Mouse (Mus musculus) lung, adult 2 months (tissue): ENCODE data around the gene Phf21a. TPM values are rescaled to one million over a fixed set of nuclear protein-coding genes. Genes with fewer than 3 reads are reported as not detected.
A peak's percentile ranks its signal among the peaks of the same experiment; 100 is the strongest.

Source experiments
- DNase-seq: peaks from one replicate; pipeline ENCODE4 v3.0.0; 2022
- H3K4me1 ChIP-seq: fragments of 200-500 bp; 2 replicates; pipeline ENCODE4 v1.6.1; 2011; ENCODE audit warnings: low read length; ENCODE audit not compliant: control insufficient read depth, insufficient read depth
- H3K4me3 ChIP-seq: fragments of 200-500 bp; replicated peaks from 2 replicates; pipeline ENCODE3; 2011; ENCODE audit warnings: low read depth, mild to moderate bottlenecking, control low read depth, low read length; ENCODE audit errors: extremely low read depth
- CTCF ChIP-seq: fragments of 200-500 bp; IDR thresholded peaks from 2 replicates; pipeline ENCODE4 v1.5.1; 2011; ENCODE audit warnings: mild to moderate bottlenecking, low read length, control low read depth; ENCODE audit not compliant: insufficient read depth
- POLR2A ChIP-seq: fragments of 200-500 bp; IDR thresholded peaks from 2 replicates; pipeline ENCODE4 v1.6.1; 2011; ENCODE audit warnings: low read depth, mild to moderate bottlenecking, control low read depth, low read length, borderline replicate concordance; ENCODE audit errors: extremely low read depth
- WGBS: fragments of 180-500 bp; shearing (Covaris S2); methylation state at CpG from one replicate; pipeline ENCODE4 v1.1.7; 2018; 5-methylcytosine and 5-hydroxymethylcytosine counted together
- polyA plus RNA-seq: library from polyadenylated mRNA; depleted of rRNA; stranded (reverse); fragments of >200 nt; gene quantifications from 2 replicates; pipeline ENCODE4 v1.2.3, GENCODE M21; 2012

Phf21a gene
- polyA plus RNA-seq, 1 experiment = 49.9 TPM

GRCm38 (mm10) chr2:92059481-92060220, 33.3 kb upstream of the Phf21a start:
- H3K4me1 ChIP-seq = peaks cover 9% of the 10 kb centered on the region; the same call in 1 of the 2 replicates
- DNase-seq = peak; percentile 44
- TF ChIP-seq POLR2A (no peak), CTCF (no peak)
- under 1% methylated on average over 63 of the region's 63 CpGs for WGBS
- H3K4me3 ChIP-seq = peak overlapping the region; percentile 15

- peaks cover 9% of the 10 kb centered on the region; the same call in 1 of the 2 replicates for H3K4me1 ChIP-seq
- WGBS = 41% methylated on average over 6 of the region's 6 CpGs
- TF ChIP-seq CTCF (no peak), POLR2A (no peak)
- H3K4me3 ChIP-seq = no peak overlapping the region
- DNase-seq = no peak
Measured at GRCm38 (mm10) chr2:92060291-92060690, 32.6 kb upstream of the Phf21a start.

- no peak for TF ChIP-seq CTCF
- no peak for TF ChIP-seq POLR2A
- DNase-seq = no peak
- Histone ChIP-seq H3K4me1 (peaks cover 6% of the 10 kb centered on the region; the same call in 1 of the 2 replicates), H3K4me3 (no peak overlapping the region)
- WGBS = 76% methylated on average over 5 of the region's 5 CpGs
Measured at GRCm38 (mm10) chr2:92061337-92061736, 31.6 kb upstream of the Phf21a start.

GRCm38 (mm10) chr2:92063106-92063505, 29.8 kb upstream of the Phf21a start:
- Histone ChIP-seq H3K4me1 (peaks cover 6% of the 10 kb centered on the region; the same call in 1 of the 2 replicates), H3K4me3 (no peak overlapping the region)
- no peak for TF ChIP-seq POLR2A
- no peak for TF ChIP-seq CTCF
- no peak for DNase-seq
- 70% methylated on average over 5 of the region's 5 CpGs for WGBS

- 67% methylated on average over 8 of the region's 8 CpGs for WGBS
- TF ChIP-seq POLR2A (no peak), CTCF (no peak)
- DNase-seq = no peak
- no peak overlapping the region for H3K4me3 ChIP-seq
- no peaks in the 10 kb centered on the region for H3K4me1 ChIP-seq
Measured at GRCm38 (mm10) chr2:92065269-92065888, 27.5 kb upstream of the Phf21a start.

- Histone ChIP-seq H3K4me3 (no peak overlapping the region), H3K4me1 (no peaks in the 10 kb centered on the region)
- 66% methylated on average over 6 of the region's 6 CpGs for WGBS
- TF ChIP-seq CTCF = no peak
- no peak for TF ChIP-seq POLR2A
- DNase-seq = no peak
Measured at GRCm38 (mm10) chr2:92065938-92066337, 27.0 kb upstream of the Phf21a start.

- Histone ChIP-seq H3K4me1 (no peaks in the 10 kb centered on the region), H3K4me3 (no peak overlapping the region)
- TF ChIP-seq CTCF = no peak
- no peak for TF ChIP-seq POLR2A
- WGBS = 60% methylated on average over 1 of the region's 1 CpGs
- DNase-seq = no peak
Measured at GRCm38 (mm10) chr2:92066899-92067298, 26.0 kb upstream of the Phf21a start.

- WGBS = 50% methylated on average over 3 of the region's 3 CpGs
- DNase-seq = no peak
- Histone ChIP-seq H3K4me3 (no peak overlapping the region), H3K4me1 (no peaks in the 10 kb centered on the region)
- TF ChIP-seq POLR2A (no peak), CTCF (no peak)
Measured at GRCm38 (mm10) chr2:92067600-92067999, 25.3 kb upstream of the Phf21a start.

GRCm38 (mm10) chr2:92069630-92070029, 23.3 kb upstream of the Phf21a start:
- Histone ChIP-seq H3K4me1 (no peaks in the 10 kb centered on the region), H3K4me3 (no peak overlapping the region)
- no peak for DNase-seq
- no peak for TF ChIP-seq POLR2A
- TF ChIP-seq CTCF = no peak
- 74% methylated on average over 5 of the region's 5 CpGs for WGBS

- no peak for TF ChIP-seq CTCF
- no peak for TF ChIP-seq POLR2A
- 78% methylated on average over 4 of the region's 4 CpGs for WGBS
- H3K4me1 ChIP-seq = no peaks in the 10 kb centered on the region
- DNase-seq = no peak
- no peak overlapping the region for H3K4me3 ChIP-seq
Measured at GRCm38 (mm10) chr2:92071143-92071542, 21.8 kb upstream of the Phf21a start.
